ENCODE assay signal across 9 mouse cellular contexts in genomic region chr11:51585608-51586252, GRCm38 (mm10). TPM values are rescaled to one million over a fixed set of nuclear protein-coding genes. Genes with fewer than 3 reads are reported as not detected.
DNase-seq lines count a peak whose midpoint lies in the region; ATAC-seq and TF ChIP-seq lines count a peak whose summit lies in the region.
"Had no signal": no experiment of that assay in that cellular context is flagged by ENCODE, and none has a peak within 500 bp of the region (broad histone marks: within the 10 kb centered on the region; RNA-seq: fewer than 3 reads in every experiment).

No protein-coding gene starts in this region.

- peaks cover 80% of the 10 kb centered on the region for H3K4me1 ChIP-seq in megakaryocyte, embryonic 14.5 days
- peaks cover 16% of the 10 kb centered on the region for H3K4me1 ChIP-seq in forebrain, postnatal 0 days (ENCODE audit: insufficient read depth)
- peaks cover 8% of the 10 kb centered on the region for H3K4me1 ChIP-seq in limb, embryonic 14.5 days (ENCODE audit: control insufficient read depth, insufficient read depth, low read length)
- H3K4me1 ChIP-seq in stomach, embryonic 16.5 days (ENCODE audit: control insufficient read depth, insufficient read depth, low read length), result peaks cover 12% of the 10 kb centered on the region

- H3K9ac ChIP-seq in forebrain, postnatal 0 days, result peak overlapping the region; percentile 82; the same call in 1 of the 2 replicates
- H3K9ac ChIP-seq in limb, embryonic 14.5 days (ENCODE audit: low read depth, low read length, severe bottlenecking), result peak overlapping the region; percentile 86
- H3K9ac ChIP-seq in stomach, embryonic 16.5 days (ENCODE audit: low read length), result peak overlapping the region; percentile 91

- peaks cover 48% of the 10 kb centered on the region for H3K36me3 ChIP-seq in megakaryocyte, embryonic 14.5 days (replicated peaks; ENCODE audit: low read length)
- peaks cover 35% of the 10 kb centered on the region for H3K36me3 ChIP-seq in forebrain, postnatal 0 days (ENCODE audit: insufficient read depth)
- peaks cover 47% of the 10 kb centered on the region for H3K36me3 ChIP-seq in limb, embryonic 14.5 days (ENCODE audit: control insufficient read depth, insufficient read depth, low read length)
- H3K36me3 ChIP-seq in stomach, embryonic 16.5 days (ENCODE audit: control insufficient read depth, insufficient read depth, low read length), result peaks cover 16% of the 10 kb centered on the region; the same call in 1 of the 2 replicates

- H3K27me3 ChIP-seq in megakaryocyte, embryonic 14.5 days (replicated peaks), result no peaks in the 10 kb centered on the region
- H3K27me3 ChIP-seq in forebrain, postnatal 0 days (ENCODE audit: insufficient read depth, low read length), result no peaks in the 10 kb centered on the region
- H3K27me3 ChIP-seq in limb, embryonic 14.5 days (ENCODE audit: control insufficient read depth, insufficient read depth, low read length), result no peaks in the 10 kb centered on the region
- H3K27me3 ChIP-seq in stomach, embryonic 16.5 days (ENCODE audit: control insufficient read depth, insufficient read depth, low read length), result no peaks in the 10 kb centered on the region

- WGBS in forebrain, postnatal 0 days, result 60% methylated on average over 8 of the region's 8 CpGs
- 58% methylated on average over 8 of the region's 8 CpGs for WGBS in limb, embryonic 14.5 days
- WGBS in stomach, embryonic 16.5 days, result 54% methylated on average over 8 of the region's 8 CpGs

- no peak overlapping the region for H3K27ac ChIP-seq in forebrain, postnatal 0 days (ENCODE audit: low read depth, low read length)
- H3K27ac ChIP-seq in limb, embryonic 14.5 days (replicated peaks; ENCODE audit: low read depth, low read length), result no peak overlapping the region
- peak overlapping the region; percentile 91; the same call in 1 of the 2 replicates for H3K27ac ChIP-seq in stomach, embryonic 16.5 days (ENCODE audit: low read length)

- H3K4me3 ChIP-seq in megakaryocyte, embryonic 14.5 days (replicated peaks), result peak overlapping the region; percentile 95
- H3K4me3 ChIP-seq in forebrain, postnatal 0 days (ENCODE audit: low read depth, low read length), result no peak overlapping the region
- H3K4me3 ChIP-seq in limb, embryonic 14.5 days (replicated peaks; ENCODE audit: low read length), result peak overlapping the region; percentile 65
- H3K4me3 ChIP-seq in stomach, embryonic 16.5 days (replicated peaks; ENCODE audit: low read length), result peak overlapping the region; percentile 71

- peak overlapping the region; percentile 97 for H3K4me2 ChIP-seq in forebrain, postnatal 0 days (ENCODE audit: low read depth)
- H3K4me2 ChIP-seq in limb, embryonic 14.5 days (replicated peaks; ENCODE audit: low read depth, low read length, severe bottlenecking), result peak overlapping the region; percentile 85
- peak overlapping the region; percentile 71 for H3K4me2 ChIP-seq in stomach, embryonic 16.5 days (ENCODE audit: low read depth, low read length)

- ATAC-seq in megakaryocyte, adult 5-6 weeks (ENCODE audit: poor library complexity, severe bottlenecking), result no peak
- ATAC-seq in forebrain, postnatal 0 days, result no peak
- no peak for ATAC-seq in limb, embryonic 14.5 days (ENCODE audit: low FRiP score, low read depth)
- no peak for ATAC-seq in stomach, embryonic 16.5 days (ENCODE audit: insufficient read depth, low FRiP score)

- no peak for TF ChIP-seq CTCF in forebrain, postnatal 0 days (IDR thresholded peaks at IDR 0.05; ENCODE audit: low read depth)

- TF ChIP-seq POLR2A in limb, embryonic 14.5 days (IDR thresholded peaks at IDR 0.05; ENCODE audit: borderline replicate concordance, extremely low read depth, insufficient read depth, insufficient read length), result no peak

- no peak for DNase-seq in forebrain, postnatal 0 days
- DNase-seq in limb, embryonic 14.5 days (ENCODE audit: low spot score), result no peak
- DNase-seq in cerebellum, adult 11 months, result no peak
- no peak for DNase-seq in layer of hippocampus, adult 9-11 months
- no peak for DNase-seq in c-Kit-positive CD71-positive TER-119-positive erythroid progenitor cells, embryonic 14.5 days (ENCODE audit: low spot score)
- DNase-seq: cerebellum, postnatal 14 days had no signal

- no peaks in the 10 kb centered on the region for H3K9me3 ChIP-seq in megakaryocyte, embryonic 14.5 days
- no peaks in the 10 kb centered on the region for H3K9me3 ChIP-seq in forebrain, postnatal 0 days (ENCODE audit: low read length)
- no peaks in the 10 kb centered on the region for H3K9me3 ChIP-seq in limb, embryonic 14.5 days (ENCODE audit: control insufficient read depth, low read length)
- no peaks in the 10 kb centered on the region for H3K9me3 ChIP-seq in stomach, embryonic 16.5 days (replicated peaks; ENCODE audit: control insufficient read depth, low read length)

RNA-seq across cellular contexts. Expression of gene Phykpl, which starts 1.2 kb away (rescaled TPM):
- polyA plus RNA-seq in megakaryocyte, embryonic 14.5 days (2012; ENCODE audit: insufficient read depth, low replicate concordance), result 10.1 and 21.6 TPM in 2 replicates
- total RNA-seq in megakaryocyte, adult 5-6 weeks (2015), result 8.5 and 10.3 TPM in 2 replicates
- 5.8 and 9.0 TPM in 2 replicates for total RNA-seq in megakaryocyte, adult 5-6 weeks (2017)
- total RNA-seq in forebrain, postnatal 0 days (2014; rRNA removed), result 5.6 and 7.9 TPM in 2 replicates
- 6.7 and 8.4 TPM in 2 replicates for polyA plus RNA-seq in forebrain, postnatal 0 days (2015; fragmentation: Nextera tagmentation; extraction: Ambion mirVana)
- 20.5 and 21.5 TPM in 2 replicates for polyA plus RNA-seq in limb, embryonic 14.5 days (2012; rRNA removed)
- 16.7 and 17.7 TPM in 2 replicates for polyA plus RNA-seq in limb, embryonic 14.5 days (2014; fragmentation: Nextera tagmentation; extraction: Ambion mirVana)
- 19.6 and 20.1 TPM in 2 replicates for polyA plus RNA-seq in stomach, embryonic 16.5 days (2015; fragmentation: Nextera tagmentation; extraction: Ambion mirVana)

RNA-seq across cellular contexts. Expression of gene Hnrnpab, which starts 20.9 kb away (rescaled TPM):
- polyA plus RNA-seq in megakaryocyte, embryonic 14.5 days (2012; ENCODE audit: insufficient read depth, low replicate concordance), result 373 and 587 TPM in 2 replicates
- total RNA-seq in megakaryocyte, adult 5-6 weeks (2015), result 319 and 341 TPM in 2 replicates
- 548 and 571 TPM in 2 replicates for total RNA-seq in megakaryocyte, adult 5-6 weeks (2017)
- total RNA-seq in forebrain, postnatal 0 days (2014; rRNA removed), result 324 and 364 TPM in 2 replicates
- polyA plus RNA-seq in forebrain, postnatal 0 days (2015; fragmentation: Nextera tagmentation; extraction: Ambion mirVana), result 350 and 374 TPM in 2 replicates
- 465 and 516 TPM in 2 replicates for polyA plus RNA-seq in limb, embryonic 14.5 days (2012; rRNA removed)
- polyA plus RNA-seq in limb, embryonic 14.5 days (2014; fragmentation: Nextera tagmentation; extraction: Ambion mirVana), result 480 and 522 TPM in 2 replicates
- polyA plus RNA-seq in stomach, embryonic 16.5 days (2015; fragmentation: Nextera tagmentation; extraction: Ambion mirVana), result 201 and 238 TPM in 2 replicates

RNA-seq across cellular contexts. Expression of gene Nhp2, which starts 33.8 kb away (rescaled TPM):
- 44.8 and 144 TPM in 2 replicates for polyA plus RNA-seq in megakaryocyte, embryonic 14.5 days (2012; ENCODE audit: insufficient read depth, low replicate concordance)
- total RNA-seq in megakaryocyte, adult 5-6 weeks (2015), result 45.3 and 50.5 TPM in 2 replicates
- 38.1 and 52.6 TPM in 2 replicates for total RNA-seq in megakaryocyte, adult 5-6 weeks (2017)
- 66.5 and 81.2 TPM in 2 replicates for total RNA-seq in forebrain, postnatal 0 days (2014; rRNA removed)
- polyA plus RNA-seq in forebrain, postnatal 0 days (2015; fragmentation: Nextera tagmentation; extraction: Ambion mirVana), result 118 and 155 TPM in 2 replicates
- polyA plus RNA-seq in limb, embryonic 14.5 days (2012; rRNA removed), result 77.9 and 89.0 TPM in 2 replicates
- 165 and 176 TPM in 2 replicates for polyA plus RNA-seq in limb, embryonic 14.5 days (2014; fragmentation: Nextera tagmentation; extraction: Ambion mirVana)
- polyA plus RNA-seq in stomach, embryonic 16.5 days (2015; fragmentation: Nextera tagmentation; extraction: Ambion mirVana), result 133 and 138 TPM in 2 replicates

RNA-seq across cellular contexts. Expression of gene Rmnd5b, which starts 50.0 kb away (rescaled TPM):
- 12.9 and 15.1 TPM in 2 replicates for polyA plus RNA-seq in megakaryocyte, embryonic 14.5 days (2012; ENCODE audit: insufficient read depth, low replicate concordance)
- 50.8 and 63.1 TPM in 2 replicates for total RNA-seq in megakaryocyte, adult 5-6 weeks (2015)
- 19.2 and 35.5 TPM in 2 replicates for total RNA-seq in megakaryocyte, adult 5-6 weeks (2017)
- total RNA-seq in forebrain, postnatal 0 days (2014; rRNA removed), result 70.7 and 88.2 TPM in 2 replicates
- 74.4 and 75.9 TPM in 2 replicates for polyA plus RNA-seq in forebrain, postnatal 0 days (2015; fragmentation: Nextera tagmentation; extraction: Ambion mirVana)
- polyA plus RNA-seq in limb, embryonic 14.5 days (2012; rRNA removed), result 49.3 and 57.9 TPM in 2 replicates
- 57.4 and 59.7 TPM in 2 replicates for polyA plus RNA-seq in limb, embryonic 14.5 days (2014; fragmentation: Nextera tagmentation; extraction: Ambion mirVana)
- polyA plus RNA-seq in stomach, embryonic 16.5 days (2015; fragmentation: Nextera tagmentation; extraction: Ambion mirVana), result 40.0 and 41.3 TPM in 2 replicates
